Mouse (Mus musculus) liver, adult 2 months (tissue): Measurements from ENCODE around the gene Pdcd4.

ENCODE experiments used
- CTCF ChIP-seq: fragments of 200-500 bp; IDR thresholded peaks from 2 replicates; pipeline ENCODE4 v1.5.1; 2011; ENCODE audit warnings: low read depth, low read length, control low read depth
- POLR2A ChIP-seq: fragments of 200-500 bp; IDR thresholded peaks from 2 replicates; pipeline ENCODE4 v1.6.1; 2011; ENCODE audit warnings: low read length, control low read depth; ENCODE audit not compliant: insufficient read depth; ENCODE audit errors: extremely low read depth

- TF ChIP-seq CTCF: peak; percentile 41
- TF ChIP-seq POLR2A: no peak
Measured at GRCm38 (mm10) chr19:53870568-53870967, 21.5 kb upstream of the Pdcd4 start.
